Mouse (Mus musculus) skeletal muscle tissue, adult 2 months (tissue): ENCODE results near the gene Hist1h2bh.

Source experiments
- DNase-seq: peaks from one replicate; pipeline ENCODE4 v3.0.0-alpha.2; 2012; ENCODE audit warnings: low read depth, low spot score

The Hist1h2bh gene

GRCm38 (mm10) chr13:23506351-23506750, 36.8 kb downstream of the Hist1h2bh start:
- DNase-seq = no peak

- DNase-seq = no peak
Observed at GRCm38 (mm10) chr13:23505662-23506345, 37.4 kb downstream of the Hist1h2bh start.

GRCm38 (mm10) chr13:23503797-23504196, 39.4 kb downstream of the Hist1h2bh start:
- DNase-seq = peak; percentile 10

GRCm38 (mm10) chr13:23502916-23503315, 40.3 kb downstream of the Hist1h2bh start:
- no peak for DNase-seq

GRCm38 (mm10) chr13:23502031-23502567, 41.1 kb downstream of the Hist1h2bh start:
- DNase-seq = no peak

- no peak for DNase-seq
Observed at GRCm38 (mm10) chr13:23501511-23501910, 41.7 kb downstream of the Hist1h2bh start.

- peak; percentile 8 for DNase-seq
Observed at GRCm38 (mm10) chr13:23500424-23501200, 42.6 kb downstream of the Hist1h2bh start.

GRCm38 (mm10) chr13:23499943-23500342, 43.2 kb downstream of the Hist1h2bh start:
- DNase-seq = no peak

- DNase-seq = no peak
Observed at GRCm38 (mm10) chr13:23498653-23499052, 44.5 kb downstream of the Hist1h2bh start.

- DNase-seq = no peak
Observed at GRCm38 (mm10) chr13:23497656-23498321, 45.4 kb downstream of the Hist1h2bh start.

GRCm38 (mm10) chr13:23495526-23495925, 47.7 kb downstream of the Hist1h2bh start:
- DNase-seq = no peak

- DNase-seq = no peak
Observed at GRCm38 (mm10) chr13:23491990-23492389, 51.2 kb downstream of the Hist1h2bh start.
